Mouse (Mus musculus) megakaryocyte-erythroid progenitor cell, adult 5-6 weeks (primary cell): ENCODE results near the gene Ccnt2. TPM values are rescaled to one million over a fixed set of nuclear protein-coding genes. Genes with fewer than 3 reads are reported as not detected.
A peak's percentile ranks its signal among the peaks of the same experiment; 100 is the strongest.

ENCODE experiments used
- ATAC-seq: replicated peaks from 2 replicates; pipeline ENCODE4 v1.8.0; 2016; ENCODE audit warnings: mild to moderate bottlenecking, inconsistent platforms; ENCODE audit not compliant: severe bottlenecking, poor library complexity, low FRiP score, low TSS enrichment
- total RNA-seq, 2 experiments: library from RNA; stranded (forward) in 1 of 2; stranded (reverse) in 1 of 2; fragments of 200-1000, 215-1000 nt in 1 of 2; fragments of >200 nt in 1 of 2; fragmentation: Nextera tagmentation in 1 of 2; gene quantifications; 2 replicates each; pipeline ENCODE4 v1.2.3; 2014 to 2017

The Ccnt2 gene
- total RNA-seq, 2 experiments from 2014 or later, result 36.9 to 68.8 TPM

GRCm38 (mm10) chr1:127783862-127784261 is 9.9 kb downstream of the Ccnt2 start:
- no peak for ATAC-seq

GRCm38 (mm10) chr1:127785882-127786281 is 11.9 kb downstream of the Ccnt2 start:
- ATAC-seq, result no peak

GRCm38 (mm10) chr1:127788943-127789342 is 15.0 kb downstream of the Ccnt2 start:
- ATAC-seq, result no peak

GRCm38 (mm10) chr1:127793459-127793858 is 19.5 kb downstream of the Ccnt2 start:
- ATAC-seq, result no peak

GRCm38 (mm10) chr1:127795087-127795769 is 21.3 kb downstream of the Ccnt2 start:
- no peak for ATAC-seq

- no peak for ATAC-seq
These were observed 22.4 kb downstream of the Ccnt2 start for GRCm38 (mm10) chr1:127796341-127796740.

- ATAC-seq, result no peak
These were observed 22.8 kb downstream of the Ccnt2 start for GRCm38 (mm10) chr1:127796752-127797151.

- no peak for ATAC-seq
These were observed 29.0 kb downstream of the Ccnt2 start for GRCm38 (mm10) chr1:127802916-127803315.

GRCm38 (mm10) chr1:127808671-127809070 is 34.7 kb downstream of the Ccnt2 start:
- ATAC-seq, result no peak

GRCm38 (mm10) chr1:127812929-127813328 is 39.0 kb downstream of the Ccnt2 start:
- no peak for ATAC-seq

GRCm38 (mm10) chr1:127816381-127816780 is 42.4 kb downstream of the Ccnt2 start:
- no peak for ATAC-seq

- ATAC-seq, result peak; percentile 78
These were observed 53.4 kb downstream of the Ccnt2 start for GRCm38 (mm10) chr1:127827325-127827724.

- no peak for ATAC-seq
These were observed 56.4 kb downstream of the Ccnt2 start for GRCm38 (mm10) chr1:127830215-127830921.

- peak; percentile 74 for ATAC-seq
These were observed 59.8 kb downstream of the Ccnt2 start for GRCm38 (mm10) chr1:127833714-127834113.

- ATAC-seq, result peak; percentile 36
These were observed 60.2 kb downstream of the Ccnt2 start for GRCm38 (mm10) chr1:127834202-127834601.

- no peak for ATAC-seq
These were observed 62.7 kb downstream of the Ccnt2 start for GRCm38 (mm10) chr1:127836619-127837018.

- no peak for ATAC-seq
These were observed 64.6 kb downstream of the Ccnt2 start for GRCm38 (mm10) chr1:127838602-127839001.

GRCm38 (mm10) chr1:127845472-127845871 is 71.5 kb downstream of the Ccnt2 start:
- ATAC-seq, result peak; percentile 44

GRCm38 (mm10) chr1:127850075-127850610 is 76.2 kb downstream of the Ccnt2 start:
- ATAC-seq, result no peak

- ATAC-seq, result no peak
These were observed 80.7 kb downstream of the Ccnt2 start, which contains the start of gene Map3k19 for GRCm38 (mm10) chr1:127854486-127855222. Gene Map3k19 (minus strand): TSS chr1:127855031.
